Mouse (Mus musculus): ENCODE measurements around the gene Ssbp2. TPM values are rescaled to one million over a fixed set of nuclear protein-coding genes. Genes with fewer than 3 reads are reported as not detected.

The Ssbp2 gene
- polyA plus RNA-seq, 1 experiment from 2014 or later, result 198 TPM

- WGBS, result 90% methylated on average over 11 of the region's 11 CpGs
- H3K27me3 ChIP-seq (ENCODE audit: control insufficient read depth, insufficient read depth, low read length), result no peaks in the 10 kb centered on the region
- H3K36me3 ChIP-seq (replicated peaks; ENCODE audit: control insufficient read depth, insufficient read depth, low read depth, low read length), result no peaks in the 10 kb centered on the region
- no peak overlapping the region for H3K27ac ChIP-seq (replicated peaks; ENCODE audit: low read depth, low read length)
- no peaks in the 10 kb centered on the region for H3K4me1 ChIP-seq (ENCODE audit: control insufficient read depth, insufficient read depth, low read length)
- H3K4me2 ChIP-seq (ENCODE audit: low read depth, low read length), result no peak overlapping the region
- DNase-seq (ENCODE audit: low spot score) (no peak), ATAC-seq (replicated peaks; ENCODE audit: insufficient number of reproducible peaks, low FRiP score, low TSS enrichment, low read depth) (no peak)
- H3K9ac ChIP-seq (replicated peaks; ENCODE audit: low read length), result no peak overlapping the region
- H3K9me3 ChIP-seq (replicated peaks; ENCODE audit: control insufficient read depth, low read length), result no peaks in the 10 kb centered on the region
- H3K4me3 ChIP-seq (ENCODE audit: low read depth, low read length), result no peak overlapping the region
Measured at GRCm38 (mm10) chr13:91433021-91433420, 27.1 kb upstream of the Ssbp2 start.

GRCm38 (mm10) chr13:91437931-91438330, 22.2 kb upstream of the Ssbp2 start:
- WGBS, result 69% methylated on average over 3 of the region's 3 CpGs

GRCm38 (mm10) chr13:91441476-91441875, 18.6 kb upstream of the Ssbp2 start:
- WGBS, result 96% methylated on average over 5 of the region's 5 CpGs
- H3K9ac ChIP-seq (replicated peaks; ENCODE audit: low read length), result no peak overlapping the region

More at GRCm38 (mm10) chr13:91437931-91438330, 22.2 kb upstream of the Ssbp2 start:
- H3K4me2 ChIP-seq (ENCODE audit: low read depth, low read length), result no peak overlapping the region
- H3K36me3 ChIP-seq (replicated peaks; ENCODE audit: control insufficient read depth, insufficient read depth, low read depth, low read length), result no peaks in the 10 kb centered on the region
- DNase-seq (ENCODE audit: low spot score) (no peak), ATAC-seq (replicated peaks; ENCODE audit: insufficient number of reproducible peaks, low FRiP score, low TSS enrichment, low read depth) (no peak)
- H3K27ac ChIP-seq (replicated peaks; ENCODE audit: low read depth, low read length), result no peak overlapping the region
- no peak overlapping the region for H3K4me3 ChIP-seq (ENCODE audit: low read depth, low read length)
- no peak overlapping the region for H3K9ac ChIP-seq (replicated peaks; ENCODE audit: low read length)
- H3K9me3 ChIP-seq (replicated peaks; ENCODE audit: control insufficient read depth, low read length), result no peaks in the 10 kb centered on the region
- no peaks in the 10 kb centered on the region for H3K27me3 ChIP-seq (ENCODE audit: control insufficient read depth, insufficient read depth, low read length)
- H3K4me1 ChIP-seq (ENCODE audit: control insufficient read depth, insufficient read depth, low read length), result no peaks in the 10 kb centered on the region

GRCm38 (mm10) chr13:91446728-91447127, 13.4 kb upstream of the Ssbp2 start:
- no peaks in the 10 kb centered on the region for H3K4me1 ChIP-seq (ENCODE audit: control insufficient read depth, insufficient read depth, low read length)
- H3K9ac ChIP-seq (replicated peaks; ENCODE audit: low read length), result no peak overlapping the region
- H3K36me3 ChIP-seq (replicated peaks; ENCODE audit: control insufficient read depth, insufficient read depth, low read depth, low read length), result no peaks in the 10 kb centered on the region
- no peak overlapping the region for H3K4me2 ChIP-seq (ENCODE audit: low read depth, low read length)
- DNase-seq (ENCODE audit: low spot score) (no peak), ATAC-seq (replicated peaks; ENCODE audit: insufficient number of reproducible peaks, low FRiP score, low TSS enrichment, low read depth) (no peak)
- H3K27me3 ChIP-seq (ENCODE audit: control insufficient read depth, insufficient read depth, low read length), result no peaks in the 10 kb centered on the region
- no peaks in the 10 kb centered on the region for H3K9me3 ChIP-seq (replicated peaks; ENCODE audit: control insufficient read depth, low read length)
- no peak overlapping the region for H3K27ac ChIP-seq (replicated peaks; ENCODE audit: low read depth, low read length)
- 86% methylated on average over 2 of the region's 2 CpGs for WGBS
- H3K4me3 ChIP-seq (ENCODE audit: low read depth, low read length), result no peak overlapping the region

More at GRCm38 (mm10) chr13:91441476-91441875, 18.6 kb upstream of the Ssbp2 start:
- Histone ChIP-seq H3K4me2 (ENCODE audit: low read depth, low read length) (no peak overlapping the region), H3K27me3 (ENCODE audit: control insufficient read depth, insufficient read depth, low read length) (no peaks in the 10 kb centered on the region), H3K9me3 (replicated peaks; ENCODE audit: control insufficient read depth, low read length) (no peaks in the 10 kb centered on the region), H3K36me3 (replicated peaks; ENCODE audit: control insufficient read depth, insufficient read depth, low read depth, low read length) (no peaks in the 10 kb centered on the region), H3K4me1 (ENCODE audit: control insufficient read depth, insufficient read depth, low read length) (no peaks in the 10 kb centered on the region), H3K4me3 (ENCODE audit: low read depth, low read length) (no peak overlapping the region), H3K27ac (replicated peaks; ENCODE audit: low read depth, low read length) (no peak overlapping the region)
- ATAC-seq (replicated peaks; ENCODE audit: insufficient number of reproducible peaks, low FRiP score, low TSS enrichment, low read depth), result no peak
- DNase-seq (ENCODE audit: low spot score), result no peak

GRCm38 (mm10) chr13:91448936-91449335, 11.1 kb upstream of the Ssbp2 start:
- 80% methylated on average over 5 of the region's 5 CpGs for WGBS
- Histone ChIP-seq H3K36me3 (replicated peaks; ENCODE audit: control insufficient read depth, insufficient read depth, low read depth, low read length) (no peaks in the 10 kb centered on the region), H3K4me3 (ENCODE audit: low read depth, low read length) (no peak overlapping the region), H3K4me2 (ENCODE audit: low read depth, low read length) (no peak overlapping the region), H3K9me3 (replicated peaks; ENCODE audit: control insufficient read depth, low read length) (no peaks in the 10 kb centered on the region), H3K4me1 (ENCODE audit: control insufficient read depth, insufficient read depth, low read length) (no peaks in the 10 kb centered on the region), H3K9ac (replicated peaks; ENCODE audit: low read length) (no peak overlapping the region), H3K27me3 (ENCODE audit: control insufficient read depth, insufficient read depth, low read length) (no peaks in the 10 kb centered on the region), H3K27ac (replicated peaks; ENCODE audit: low read depth, low read length) (no peak overlapping the region)
- ATAC-seq (replicated peaks; ENCODE audit: insufficient number of reproducible peaks, low FRiP score, low TSS enrichment, low read depth) (no peak), DNase-seq (ENCODE audit: low spot score) (no peak)

GRCm38 (mm10) chr13:91451405-91452166, 8.5 kb upstream of the Ssbp2 start:
- Histone ChIP-seq H3K27ac (replicated peaks; ENCODE audit: low read depth, low read length) (no peak overlapping the region), H3K4me1 (ENCODE audit: control insufficient read depth, insufficient read depth, low read length) (no peaks in the 10 kb centered on the region), H3K9ac (replicated peaks; ENCODE audit: low read length) (no peak overlapping the region), H3K4me3 (ENCODE audit: low read depth, low read length) (no peak overlapping the region), H3K27me3 (ENCODE audit: control insufficient read depth, insufficient read depth, low read length) (no peaks in the 10 kb centered on the region), H3K36me3 (replicated peaks; ENCODE audit: control insufficient read depth, insufficient read depth, low read depth, low read length) (no peaks in the 10 kb centered on the region), H3K9me3 (replicated peaks; ENCODE audit: control insufficient read depth, low read length) (no peaks in the 10 kb centered on the region), H3K4me2 (ENCODE audit: low read depth, low read length) (no peak overlapping the region)
- 65% methylated on average over 3 of the region's 3 CpGs for WGBS
- DNase-seq (ENCODE audit: low spot score), result no peak
- ATAC-seq (replicated peaks; ENCODE audit: insufficient number of reproducible peaks, low FRiP score, low TSS enrichment, low read depth), result no peak

GRCm38 (mm10) chr13:91452269-91452668, 7.8 kb upstream of the Ssbp2 start:
- WGBS, result 87% methylated on average over 3 of the region's 3 CpGs
- Histone ChIP-seq H3K9me3 (replicated peaks; ENCODE audit: control insufficient read depth, low read length) (no peaks in the 10 kb centered on the region), H3K27me3 (ENCODE audit: control insufficient read depth, insufficient read depth, low read length) (no peaks in the 10 kb centered on the region), H3K27ac (replicated peaks; ENCODE audit: low read depth, low read length) (no peak overlapping the region), H3K9ac (replicated peaks; ENCODE audit: low read length) (no peak overlapping the region), H3K4me2 (ENCODE audit: low read depth, low read length) (no peak overlapping the region), H3K36me3 (replicated peaks; ENCODE audit: control insufficient read depth, insufficient read depth, low read depth, low read length) (no peaks in the 10 kb centered on the region), H3K4me1 (ENCODE audit: control insufficient read depth, insufficient read depth, low read length) (no peaks in the 10 kb centered on the region), H3K4me3 (ENCODE audit: low read depth, low read length) (no peak overlapping the region)
- no peak for ATAC-seq (replicated peaks; ENCODE audit: insufficient number of reproducible peaks, low FRiP score, low TSS enrichment, low read depth)
- DNase-seq (ENCODE audit: low spot score), result no peak

GRCm38 (mm10) chr13:91453236-91453635, 6.8 kb upstream of the Ssbp2 start:
- DNase-seq (ENCODE audit: low spot score) (no peak), ATAC-seq (replicated peaks; ENCODE audit: insufficient number of reproducible peaks, low FRiP score, low TSS enrichment, low read depth) (no peak)
- H3K27ac ChIP-seq (replicated peaks; ENCODE audit: low read depth, low read length), result no peak overlapping the region
- H3K9me3 ChIP-seq (replicated peaks; ENCODE audit: control insufficient read depth, low read length), result no peaks in the 10 kb centered on the region
- H3K4me1 ChIP-seq (ENCODE audit: control insufficient read depth, insufficient read depth, low read length), result no peaks in the 10 kb centered on the region
- H3K4me2 ChIP-seq (ENCODE audit: low read depth, low read length), result no peak overlapping the region
- no peak overlapping the region for H3K4me3 ChIP-seq (ENCODE audit: low read depth, low read length)
- WGBS, result 89% methylated on average over 3 of the region's 3 CpGs
- H3K9ac ChIP-seq (replicated peaks; ENCODE audit: low read length), result no peak overlapping the region
- H3K36me3 ChIP-seq (replicated peaks; ENCODE audit: control insufficient read depth, insufficient read depth, low read depth, low read length), result no peaks in the 10 kb centered on the region
- H3K27me3 ChIP-seq (ENCODE audit: control insufficient read depth, insufficient read depth, low read length), result no peaks in the 10 kb centered on the region
